Mouse (Mus musculus) lung, adult 2 months (tissue): ENCODE measurements around the gene Bud31.

ENCODE experiments used
- CTCF ChIP-seq: fragments of 200-500 bp; IDR thresholded peaks from 2 replicates; pipeline ENCODE4 v1.5.1; 2011; ENCODE audit warnings: mild to moderate bottlenecking, low read length, control low read depth; ENCODE audit not compliant: insufficient read depth
- POLR2A ChIP-seq: fragments of 200-500 bp; IDR thresholded peaks from 2 replicates; pipeline ENCODE4 v1.6.1; 2011; ENCODE audit warnings: low read depth, mild to moderate bottlenecking, control low read depth, low read length, borderline replicate concordance; ENCODE audit errors: extremely low read depth

DNA sequence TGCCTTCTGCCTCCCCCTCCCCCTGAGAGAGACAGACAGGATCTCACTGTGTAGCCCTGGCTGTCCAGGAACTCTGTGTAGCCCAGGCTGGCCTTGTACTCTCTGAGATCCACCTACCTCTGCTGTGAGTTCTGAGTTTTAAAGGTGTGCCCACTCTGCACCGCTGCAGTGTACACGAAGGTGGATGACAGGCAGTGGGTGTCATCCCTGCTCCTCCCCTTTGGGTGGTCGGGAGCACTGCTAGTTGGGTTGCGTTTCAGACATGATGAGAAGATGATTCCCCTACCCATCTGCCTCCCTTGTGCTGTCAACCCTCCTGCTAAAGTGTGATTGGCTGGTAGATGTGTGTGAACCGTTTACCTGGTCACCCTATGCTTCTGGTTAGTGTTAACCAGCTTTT is 21.7 kb upstream of the Bud31 start:
- TF ChIP-seq POLR2A (no peak), CTCF (no peak)
